Mouse (Mus musculus) neutrophil, adult 65 days (primary cell): ENCODE results near the gene Ccdc125. TPM values are rescaled to one million over a fixed set of nuclear protein-coding genes. Genes with fewer than 3 reads are reported as not detected.

Source experiments
- total RNA-seq: library from RNA; stranded (reverse); gene quantifications from 2 replicates; pipeline ENCODE4 v1.2.4, GENCODE M21; 2023

The Ccdc125 gene
- 43.9 and 53.8 TPM in 2 replicates for total RNA-seq

DNA sequence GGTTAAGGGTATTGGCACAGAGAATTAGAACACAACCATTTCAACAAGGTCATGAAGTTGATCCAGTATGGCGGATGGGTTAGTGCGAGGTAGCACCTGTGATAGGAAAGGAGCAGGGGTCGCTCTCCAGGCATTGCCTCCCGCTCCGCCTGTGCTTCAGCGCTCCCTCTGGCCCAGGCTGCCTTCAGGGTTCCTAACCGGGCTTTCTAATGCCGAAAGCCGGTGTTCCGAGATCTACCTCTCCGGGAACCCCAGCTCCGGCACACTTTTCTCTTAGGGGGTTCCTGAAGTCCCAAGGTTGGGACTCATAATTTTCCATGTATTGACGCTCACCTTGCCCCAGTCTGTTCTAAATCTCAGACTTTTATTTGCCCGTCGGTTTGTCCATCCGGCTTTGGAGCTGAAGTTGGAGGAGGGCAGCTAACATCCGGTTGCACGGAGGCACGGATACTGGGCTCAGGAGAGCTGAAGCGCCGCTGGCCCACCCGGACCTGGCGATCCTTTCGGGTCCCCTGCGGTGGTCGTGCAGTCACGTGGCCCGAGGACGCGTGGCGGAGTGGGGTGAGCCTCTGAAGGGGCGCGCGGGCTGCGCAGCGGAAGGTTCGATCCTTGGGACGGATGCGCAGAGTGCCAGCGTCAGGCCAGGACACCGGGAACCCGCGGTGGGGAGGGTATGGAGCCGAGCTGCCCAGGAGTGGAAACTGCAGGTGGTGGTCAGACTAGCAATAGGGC is at the start of gene Ccdc125:
TSS of gene Ccdc125 (plus strand) at position 427 of the 732 bp plus-strand sequence.

DNA sequence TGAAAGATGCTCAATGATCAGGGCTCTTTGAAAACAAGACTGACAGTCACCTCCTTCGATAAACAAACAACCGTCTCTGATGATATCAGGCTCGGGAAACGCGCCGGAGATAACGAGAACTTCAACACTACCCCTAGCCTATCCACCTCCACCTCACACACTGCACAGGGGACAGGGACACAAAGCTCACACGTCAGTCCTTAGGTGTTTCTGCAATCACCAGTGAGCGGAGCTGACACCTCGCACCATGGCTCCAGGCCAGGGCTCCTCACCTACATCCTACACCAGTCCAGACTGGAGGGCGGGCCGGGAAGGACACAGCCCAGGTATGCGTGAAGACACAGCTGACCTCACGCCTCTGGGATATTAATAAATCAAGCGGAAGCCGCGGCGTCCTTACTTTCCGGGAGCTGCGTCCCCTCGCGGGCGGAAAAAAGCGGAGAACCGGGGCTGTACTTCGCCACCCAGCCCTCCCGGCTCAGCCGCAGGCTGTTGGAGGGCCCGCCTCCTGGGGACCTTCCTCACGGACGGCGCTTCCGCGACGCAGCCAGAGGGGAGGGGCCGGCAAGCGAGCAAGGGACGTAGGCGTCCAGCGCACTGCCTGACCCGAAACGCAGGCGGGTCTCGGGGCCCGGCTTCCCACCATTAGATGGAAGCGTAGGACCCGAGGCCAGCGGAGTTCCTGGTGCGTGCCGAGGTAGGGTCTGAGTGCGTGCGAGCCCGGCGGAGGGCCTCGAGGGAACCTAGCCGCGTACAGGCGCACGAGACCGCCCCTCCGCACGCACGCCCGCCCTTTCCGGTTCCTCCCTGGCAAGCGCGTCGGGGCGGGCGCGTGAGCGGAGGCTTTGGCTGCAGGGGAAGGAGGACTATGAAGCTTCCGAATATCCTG is 18.7 kb upstream of the Ccdc125 start, which contains the start of the genes Ak6 and Rad17:
TSS of gene Ak6 (plus strand) at position 430 of the 889 bp plus-strand sequence.
TSS of gene Rad17 (minus strand) at position 502 of the 889 bp plus-strand sequence.

DNA sequence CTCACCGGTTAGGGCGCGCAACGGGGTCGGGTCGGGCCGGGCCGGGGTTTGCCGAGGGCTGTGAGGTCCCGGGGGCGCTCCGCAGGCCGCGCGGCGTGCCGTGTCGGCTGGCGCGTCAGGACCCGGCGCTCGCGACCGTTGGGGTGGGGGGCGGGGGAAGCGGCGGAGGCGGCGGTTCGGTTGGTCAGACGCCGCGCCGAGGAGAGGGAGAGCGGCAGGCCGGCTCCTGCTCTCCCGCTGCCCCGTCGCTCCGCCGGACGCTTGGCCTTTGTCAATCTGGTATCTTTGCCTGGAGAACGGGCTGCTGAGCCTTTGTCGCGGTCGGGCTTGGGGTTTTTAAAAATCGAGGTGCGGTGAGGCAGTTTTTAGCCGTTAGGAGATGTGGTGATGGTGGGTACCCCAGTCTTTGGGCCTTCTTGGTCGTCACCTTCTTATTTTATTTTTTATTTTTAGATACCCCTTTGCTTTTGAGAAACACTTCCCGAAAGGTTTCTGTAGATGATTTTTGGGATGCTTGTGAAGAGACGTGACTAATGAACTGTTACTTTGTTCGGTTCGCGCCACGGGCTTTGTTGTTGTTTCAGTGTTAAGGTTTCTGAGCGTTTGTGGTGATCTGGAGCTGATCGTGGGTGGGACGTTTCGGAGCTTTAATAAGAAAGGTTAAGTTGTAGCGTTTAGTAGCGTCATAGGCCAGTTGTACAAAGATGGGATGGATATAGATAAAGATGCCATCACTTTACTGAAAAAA is 17.9 kb upstream of the Ccdc125 start, which contains the start of gene Taf9:
TSS of gene Taf9 (plus strand) at position 141 of the 748 bp plus-strand sequence.

DNA sequence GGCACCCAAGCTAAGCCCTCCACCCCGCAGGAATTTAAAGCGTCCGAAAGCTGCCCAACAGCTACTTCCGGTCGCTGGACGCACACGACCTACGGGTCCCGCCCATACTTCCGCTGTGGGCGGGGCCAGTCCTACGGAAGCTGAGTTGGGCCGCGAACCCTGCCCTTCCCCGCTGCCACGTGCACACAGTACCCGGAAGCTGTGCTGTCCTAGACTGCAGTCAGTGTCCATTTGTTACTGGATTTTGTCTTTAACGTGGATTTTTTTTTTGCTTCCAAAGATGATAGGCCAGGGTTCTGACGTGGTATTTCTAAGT is 61.3 kb downstream of the Ccdc125 start, which contains the start of gene Cdk7:
TSS of gene Cdk7 (minus strand) at position 79 of the 316 bp plus-strand sequence.

DNA sequence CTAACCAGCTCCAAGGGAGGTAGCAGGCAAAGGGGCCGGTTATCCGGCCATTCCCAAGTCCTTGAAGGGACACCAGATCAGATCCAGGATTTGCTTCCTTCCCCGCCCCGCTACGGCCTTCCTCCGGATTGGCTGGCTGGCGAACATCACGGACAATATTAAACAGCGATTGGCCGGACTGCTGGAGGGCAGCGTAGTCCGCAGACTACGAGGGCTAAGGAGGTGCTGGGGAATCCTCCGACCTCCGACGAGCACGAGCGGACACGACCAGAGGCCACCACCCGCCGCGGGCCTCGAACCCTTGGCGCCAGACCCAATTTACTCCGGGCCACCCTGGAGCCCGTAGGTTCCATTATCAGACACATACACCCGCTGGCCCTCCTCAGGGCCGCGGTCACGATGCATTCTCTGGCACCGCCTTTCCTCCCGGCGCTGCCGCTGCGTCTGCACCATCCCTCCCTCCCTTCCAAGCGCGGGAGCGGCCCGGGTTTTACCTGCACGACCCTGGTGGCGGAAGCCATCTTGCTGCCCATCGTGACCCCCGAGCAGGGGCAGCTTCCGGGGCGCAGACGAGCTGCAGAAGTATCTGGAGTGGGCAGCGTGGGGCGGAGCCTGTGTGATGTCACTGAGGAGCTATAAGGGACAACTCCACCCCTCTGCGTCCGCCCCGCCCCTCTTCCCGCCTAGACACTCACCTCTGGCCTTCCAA is 74.7 kb downstream of the Ccdc125 start, which contains the start of gene Mrps36:
TSS of gene Mrps36 (minus strand) at position 624 of the 709 bp plus-strand sequence.

Other genes with a start within 250 kb of the Ccdc125 start
- gene Naip1, start 216.8 kb upstream of the Ccdc125 start, total RNA-seq: 1.2 and 1.5 TPM in 2 replicates
- 10.9 and 13.9 TPM in 2 replicates for gene Gtf2h2, start 177.1 kb upstream of the Ccdc125 start, total RNA-seq
- not detected in 2 replicates for gene Ocln, start 117.0 kb upstream of the Ccdc125 start, total RNA-seq
- gene Marveld2, start 52.7 kb upstream of the Ccdc125 start, total RNA-seq: 0.35 and 0.54 TPM in 2 replicates
- 64.5 and 71.0 TPM in 2 replicates for gene Ak6, start 18.7 kb upstream of the Ccdc125 start, total RNA-seq
- gene Rad17, start 18.7 kb upstream of the Ccdc125 start, total RNA-seq: 18.0 and 20.8 TPM in 2 replicates
- gene Taf9, start 18.1 kb upstream of the Ccdc125 start, total RNA-seq: 13.3 and 19.4 TPM in 2 replicates
- 20.2 and 20.7 TPM in 2 replicates for gene Cdk7, start 61.2 kb downstream of the Ccdc125 start, total RNA-seq
- 6.9 and 15.5 TPM in 2 replicates for gene Mrps36, start 74.9 kb downstream of the Ccdc125 start, total RNA-seq
- gene Cenph, start 106.2 kb downstream of the Ccdc125 start, total RNA-seq: 7.8 and 9.7 TPM in 2 replicates
- 50.8 and 52.5 TPM in 2 replicates for gene Ccnb1, start 116.9 kb downstream of the Ccdc125 start, total RNA-seq
- gene Slc30a5, start 163.7 kb downstream of the Ccdc125 start, total RNA-seq: 22.2 and 30.9 TPM in 2 replicates